Mouse (Mus musculus): ENCODE data around the gene Rbm4b. TPM values are rescaled to one million over a fixed set of nuclear protein-coding genes. Genes with fewer than 3 reads are reported as not detected.

Gene Rbm4b
- total and polyA plus RNA-seq, 2 experiments, result 7.9 to 19.9 TPM

DNA sequence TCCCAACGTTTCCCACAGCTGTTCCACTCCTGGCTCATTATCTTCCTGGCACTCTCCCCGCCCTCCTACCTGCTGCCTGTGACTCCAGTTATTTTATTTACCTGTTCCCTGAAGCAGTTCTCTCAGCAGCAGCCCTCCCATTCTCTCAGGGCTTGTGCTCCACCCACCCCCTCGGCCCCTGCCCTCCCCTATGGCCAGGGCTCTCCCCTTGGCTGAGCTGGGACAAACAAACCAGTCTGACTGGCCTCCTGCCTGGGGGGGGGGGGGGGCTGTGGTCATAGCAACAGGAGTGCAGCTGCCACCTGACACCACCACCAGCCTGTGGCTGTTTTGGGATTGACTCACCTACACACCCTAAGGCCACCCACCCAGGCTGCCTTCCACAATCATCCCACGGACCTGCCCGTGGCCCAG lies 36.9 kb upstream of the Rbm4b start:
- Histone ChIP-seq H3K27ac (replicated peaks; ENCODE audit: insufficient read depth, low read depth, low read length) (peak overlapping the region; percentile 96), H3K79me2 (ENCODE audit: control insufficient read depth, insufficient read depth, low read length) (peaks cover 15% of the 10 kb centered on the region; the same call in 1 of the 2 replicates), H3K9ac (ENCODE audit: low read depth, low read length) (peak overlapping the region; percentile 71), H3K4me1 (ENCODE audit: control insufficient read depth, insufficient read depth, low read length) (peaks cover 22% of the 10 kb centered on the region), H3K36me3 (ENCODE audit: control insufficient read depth, insufficient read depth, low read length) (no peaks in the 10 kb centered on the region), H3K27me3 (ENCODE audit: control insufficient read depth, insufficient read depth, low read length) (no peaks in the 10 kb centered on the region), H3K4me3 (ENCODE audit: insufficient read depth, low read depth, low read length) (peak overlapping the region; percentile 73)
- 9% methylated on average over 5 of the region's 5 CpGs for WGBS
- TF ChIP-seq CTCF (IDR thresholded peaks at IDR 0.05; ENCODE audit: low read depth, low read length), result no peak
- TF ChIP-seq POLR2A (IDR thresholded peaks at IDR 0.05; ENCODE audit: extremely low read depth, insufficient read depth, low read length), result no peak
- peak; percentile 87 for DNase-seq (ENCODE audit: extremely low read depth, low read depth, low spot score)

DNA sequence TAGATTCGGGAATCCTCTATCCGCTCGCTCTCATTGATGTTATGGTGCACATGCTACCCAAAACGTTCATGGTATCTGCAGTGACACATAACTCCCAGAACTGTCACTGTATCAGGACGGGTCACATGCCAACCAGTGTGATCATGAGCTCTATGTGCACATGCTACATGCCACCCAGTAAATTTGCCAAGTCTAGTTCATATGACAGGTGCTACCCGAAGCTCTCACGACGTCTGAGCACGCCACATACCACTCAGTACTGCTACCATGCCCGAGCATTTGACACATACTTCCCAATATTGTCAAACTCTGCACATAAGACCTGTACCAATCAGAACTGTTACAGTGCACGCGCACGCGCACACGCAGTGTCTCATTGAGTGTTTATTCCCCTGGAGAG lies 36.2 kb upstream of the Rbm4b start:
- TF ChIP-seq POLR2A (IDR thresholded peaks at IDR 0.05; ENCODE audit: extremely low read depth, insufficient read depth, low read length) (no peak), CTCF (IDR thresholded peaks at IDR 0.05; ENCODE audit: low read depth, low read length) (no peak)
- Histone ChIP-seq H3K4me3 (ENCODE audit: insufficient read depth, low read depth, low read length) (peak overlapping the region; percentile 73), H3K27ac (replicated peaks; ENCODE audit: insufficient read depth, low read depth, low read length) (peak overlapping the region; percentile 96), H3K27me3 (ENCODE audit: control insufficient read depth, insufficient read depth, low read length) (no peaks in the 10 kb centered on the region), H3K79me2 (ENCODE audit: control insufficient read depth, insufficient read depth, low read length) (peaks cover 16% of the 10 kb centered on the region; the same call in 1 of the 2 replicates), H3K4me1 (ENCODE audit: control insufficient read depth, insufficient read depth, low read length) (peaks cover 22% of the 10 kb centered on the region), H3K9ac (ENCODE audit: low read depth, low read length) (peak overlapping the region; percentile 71), H3K36me3 (ENCODE audit: control insufficient read depth, insufficient read depth, low read length) (peaks cover 5% of the 10 kb centered on the region)
- 26% methylated on average over 15 of the region's 15 CpGs for WGBS
- DNase-seq (ENCODE audit: extremely low read depth, low read depth, low spot score), result peak; percentile 82

DNA sequence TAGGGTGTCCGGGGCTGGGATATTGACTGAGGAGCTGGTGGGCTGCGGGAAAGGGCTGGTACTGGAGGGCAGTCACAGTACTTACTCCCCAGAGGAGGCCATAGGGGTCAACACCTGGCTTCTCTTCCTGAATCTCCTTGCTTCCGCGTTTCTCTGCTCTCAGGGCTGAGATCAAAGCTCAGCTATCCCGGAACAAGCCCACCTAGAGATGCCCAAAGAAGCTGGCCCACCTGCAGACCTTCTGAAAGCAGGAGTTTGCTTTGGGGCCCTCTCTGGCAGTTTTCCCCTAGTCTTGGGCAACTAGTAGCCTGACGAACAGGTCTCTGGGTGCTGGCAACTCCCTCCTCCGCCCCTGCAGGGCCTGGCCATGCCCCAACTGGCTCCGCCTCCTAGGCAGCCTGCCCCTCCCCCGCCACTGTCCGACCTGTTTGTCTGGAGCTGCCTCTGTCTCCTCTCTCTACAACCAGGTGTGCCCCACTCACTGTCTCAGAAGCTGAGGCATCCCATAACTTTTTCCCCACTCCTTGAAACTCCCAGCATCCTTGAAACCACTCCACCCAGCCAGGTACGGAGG lies 35.5 kb upstream of the Rbm4b start:
- Histone ChIP-seq H3K36me3 (ENCODE audit: control insufficient read depth, insufficient read depth, low read length) (peaks cover 10% of the 10 kb centered on the region), H3K79me2 (ENCODE audit: control insufficient read depth, insufficient read depth, low read length) (peaks cover 13% of the 10 kb centered on the region; the same call in 1 of the 2 replicates), H3K4me1 (ENCODE audit: control insufficient read depth, insufficient read depth, low read length) (peaks cover 17% of the 10 kb centered on the region), H3K9ac (ENCODE audit: low read depth, low read length) (peak overlapping the region; percentile 83), H3K4me3 (ENCODE audit: insufficient read depth, low read depth, low read length) (peak overlapping the region; percentile 73), H3K27me3 (ENCODE audit: control insufficient read depth, insufficient read depth, low read length) (no peaks in the 10 kb centered on the region), H3K27ac (replicated peaks; ENCODE audit: insufficient read depth, low read depth, low read length) (peak overlapping the region; percentile 96)
- peak; percentile 72; the same call in 1 of the 2 replicates for TF ChIP-seq POLR2A (IDR thresholded peaks at IDR 0.05; ENCODE audit: extremely low read depth, insufficient read depth, low read length)
- no peak for TF ChIP-seq CTCF (IDR thresholded peaks at IDR 0.05; ENCODE audit: low read depth, low read length)
- DNase-seq (ENCODE audit: extremely low read depth, low read depth, low spot score), result peak; percentile 89
- 9% methylated on average over 11 of the region's 11 CpGs for WGBS

DNA sequence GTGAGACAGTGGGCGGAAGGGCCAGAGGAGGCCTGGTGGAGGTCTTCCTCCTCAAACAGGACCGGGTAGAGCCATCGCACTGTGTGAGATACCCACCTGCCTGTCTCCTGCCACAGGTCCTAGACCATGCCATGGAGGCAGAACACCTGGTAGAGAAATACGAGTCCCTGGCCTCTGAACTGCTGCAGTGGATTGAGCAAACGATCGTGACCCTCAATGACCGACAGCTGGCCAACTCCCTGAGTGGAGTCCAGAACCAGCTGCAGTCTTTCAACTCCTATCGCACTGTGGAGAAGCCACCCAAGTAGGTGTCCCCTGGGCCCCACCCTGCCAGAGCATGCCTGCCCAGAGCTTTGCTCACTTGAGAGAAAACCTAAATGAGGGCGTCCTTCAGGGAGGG lies 27.1 kb upstream of the Rbm4b start:
- DNase-seq (ENCODE audit: extremely low read depth, low read depth, low spot score), result peak; percentile 55
- Histone ChIP-seq H3K79me2 (ENCODE audit: control insufficient read depth, insufficient read depth, low read length) (peaks cover 6% of the 10 kb centered on the region; the same call in 1 of the 2 replicates), H3K4me3 (ENCODE audit: insufficient read depth, low read depth, low read length) (no peak overlapping the region), H3K36me3 (ENCODE audit: control insufficient read depth, insufficient read depth, low read length) (peaks cover 48% of the 10 kb centered on the region), H3K9ac (ENCODE audit: low read depth, low read length) (no peak overlapping the region), H3K4me1 (ENCODE audit: control insufficient read depth, insufficient read depth, low read length) (no peaks in the 10 kb centered on the region), H3K27me3 (ENCODE audit: control insufficient read depth, insufficient read depth, low read length) (no peaks in the 10 kb centered on the region), H3K27ac (replicated peaks; ENCODE audit: insufficient read depth, low read depth, low read length) (no peak overlapping the region)
- 57% methylated on average over 9 of the region's 9 CpGs for WGBS
- TF ChIP-seq POLR2A (IDR thresholded peaks at IDR 0.05; ENCODE audit: extremely low read depth, insufficient read depth, low read length) (no peak), CTCF (IDR thresholded peaks at IDR 0.05; ENCODE audit: low read depth, low read length) (no peak)

DNA sequence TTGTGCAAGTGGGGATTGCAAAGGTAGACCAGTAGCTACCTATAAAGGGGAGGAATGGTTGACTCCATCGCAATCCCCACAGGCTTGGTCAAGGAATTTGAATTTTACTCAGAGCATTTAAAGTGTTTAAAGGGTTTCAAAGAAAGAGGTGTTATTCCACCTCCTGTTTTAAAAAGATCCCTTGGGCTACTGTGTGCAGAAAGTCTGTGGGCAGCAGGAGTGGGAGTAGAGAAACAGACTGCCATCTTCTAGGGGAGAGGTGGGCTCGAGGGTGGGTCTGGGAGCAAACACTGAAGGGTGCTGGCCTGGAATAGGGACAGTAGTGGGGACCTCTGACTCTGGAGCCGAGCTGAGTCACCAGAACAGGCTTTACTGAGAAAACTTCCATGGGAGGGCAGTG lies 23.2 kb upstream of the Rbm4b start:
- TF ChIP-seq POLR2A (IDR thresholded peaks at IDR 0.05; ENCODE audit: extremely low read depth, insufficient read depth, low read length) (no peak), CTCF (IDR thresholded peaks at IDR 0.05; ENCODE audit: low read depth, low read length) (no peak)
- Histone ChIP-seq H3K36me3 (ENCODE audit: control insufficient read depth, insufficient read depth, low read length) (peaks cover 28% of the 10 kb centered on the region), H3K27me3 (ENCODE audit: control insufficient read depth, insufficient read depth, low read length) (no peaks in the 10 kb centered on the region), H3K4me1 (ENCODE audit: control insufficient read depth, insufficient read depth, low read length) (no peaks in the 10 kb centered on the region), H3K4me3 (ENCODE audit: insufficient read depth, low read depth, low read length) (no peak overlapping the region), H3K79me2 (ENCODE audit: control insufficient read depth, insufficient read depth, low read length) (no peaks in the 10 kb centered on the region), H3K27ac (replicated peaks; ENCODE audit: insufficient read depth, low read depth, low read length) (no peak overlapping the region), H3K9ac (ENCODE audit: low read depth, low read length) (no peak overlapping the region)
- 83% methylated on average over 3 of the region's 3 CpGs for WGBS
- no peak for DNase-seq (ENCODE audit: extremely low read depth, low read depth, low spot score)

DNA sequence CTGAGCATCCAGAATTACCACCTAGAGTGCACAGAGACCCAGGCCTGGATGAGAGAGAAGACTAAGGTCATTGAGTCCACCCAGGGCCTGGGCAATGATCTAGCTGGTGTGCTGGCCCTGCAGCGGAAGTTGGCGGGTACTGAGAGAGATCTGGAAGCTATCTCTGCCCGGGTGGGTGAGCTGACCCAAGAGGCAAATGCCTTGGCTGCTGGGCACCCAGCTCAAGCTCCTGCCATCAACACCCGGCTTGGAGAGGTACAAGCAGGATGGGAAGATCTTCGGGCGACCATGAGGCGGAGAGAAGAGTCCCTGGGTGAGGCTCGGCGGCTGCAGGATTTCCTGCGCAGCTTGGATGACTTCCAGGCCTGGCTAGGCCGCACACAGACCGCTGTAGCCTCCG lies 18.4 kb upstream of the Rbm4b start:
- H3K4me1 ChIP-seq (ENCODE audit: control insufficient read depth, insufficient read depth, low read length), result no peaks in the 10 kb centered on the region
- DNase-seq (ENCODE audit: extremely low read depth, low read depth, low spot score), result no peak
- no peaks in the 10 kb centered on the region for H3K27me3 ChIP-seq (ENCODE audit: control insufficient read depth, insufficient read depth, low read length)
- H3K36me3 ChIP-seq (ENCODE audit: control insufficient read depth, insufficient read depth, low read length), result peaks cover 34% of the 10 kb centered on the region
- TF ChIP-seq CTCF (IDR thresholded peaks at IDR 0.05; ENCODE audit: low read depth, low read length), result no peak
- no peak overlapping the region for H3K4me3 ChIP-seq (ENCODE audit: insufficient read depth, low read depth, low read length)
- H3K27ac ChIP-seq (replicated peaks; ENCODE audit: insufficient read depth, low read depth, low read length), result no peak overlapping the region
- no peak overlapping the region for H3K9ac ChIP-seq (ENCODE audit: low read depth, low read length)
- 85% methylated on average over 13 of the region's 13 CpGs for WGBS
- no peaks in the 10 kb centered on the region for H3K79me2 ChIP-seq (ENCODE audit: control insufficient read depth, insufficient read depth, low read length)

Measured in liver, adult 2 months (tissue).